Comparison of ENCODE assay signal across 10 mouse cellular contexts in genomic region chr6:47191940-47192339, GRCm38 (mm10).
DNase-seq lines count a peak whose midpoint lies in the region; ATAC-seq and TF ChIP-seq lines count a peak whose summit lies in the region.
"Had no signal": no experiment of that assay in that cellular context is flagged by ENCODE, and none has a peak within 500 bp of the region (broad histone marks: within the 10 kb centered on the region; RNA-seq: fewer than 3 reads in every experiment).

No protein-coding gene starts in this region.

- no peak for DNase-seq in heart, postnatal 10 days
- DNase-seq in c-Kit-positive CD71-positive TER-119-positive erythroid progenitor cells, embryonic 14.5 days (ENCODE audit: low spot score) = peak; percentile 57
- DNase-seq in liver, embryonic 13.5 days = peak; percentile 48
- DNase-seq in gastrocnemius, adult 8-10 months (ENCODE audit: low spot score in 2 of 2) = no peak
- no peak for DNase-seq in thymus, postnatal 36 days
- DNase-seq: cerebellum, adult 9-11 months had no signal

- no peak for TF ChIP-seq CTCF in ES-Bruce4 (IDR thresholded peaks at IDR 0.05; ENCODE audit: low read depth, low read length)

- peaks cover 3% of the 10 kb centered on the region for H3K4me1 ChIP-seq in heart, embryonic 16.5 days (ENCODE audit: control insufficient read depth, insufficient read depth, low read length)
- no peaks in the 10 kb centered on the region for H3K4me1 ChIP-seq in ES-Bruce4 (ENCODE audit: control insufficient read depth, insufficient read depth, low read length)
- peaks cover 17% of the 10 kb centered on the region for H3K4me1 ChIP-seq in liver, embryonic 13.5 days (replicated peaks)

- TF ChIP-seq EP300 in ES-Bruce4 (IDR thresholded peaks at IDR 0.05; ENCODE audit: insufficient read depth, low read depth, low read length) = no peak

- no peak overlapping the region for H3K9ac ChIP-seq in heart, embryonic 16.5 days (ENCODE audit: low read length)
- peak overlapping the region; percentile 77 for H3K9ac ChIP-seq in ES-Bruce4 (ENCODE audit: low read depth, poor library complexity, severe bottlenecking)
- H3K9ac ChIP-seq in liver, embryonic 13.5 days = peak overlapping the region; percentile 51; the same call in 1 of the 2 replicates
- H3K9ac ChIP-seq: hindbrain, embryonic 14.5 days had no signal

- no peaks in the 10 kb centered on the region for H3K27me3 ChIP-seq in heart, embryonic 16.5 days (ENCODE audit: control insufficient read depth, insufficient read depth, low read length)
- H3K27me3 ChIP-seq in ES-Bruce4 (ENCODE audit: control insufficient read depth, insufficient read depth, low read length, poor library complexity, severe bottlenecking) = no peaks in the 10 kb centered on the region
- H3K27me3 ChIP-seq in liver, embryonic 13.5 days = no peaks in the 10 kb centered on the region

- no peak for TF ChIP-seq POLR2A in ES-Bruce4 (IDR thresholded peaks at IDR 0.05; ENCODE audit: insufficient read depth, low read length)

- intact Hi-C loops in heart, postnatal 10 days (cut with DNase I) = loop anchor here (5.0 kb wide), 1 partner anchor 120 kb away; no protein-coding TSS in a partner anchor

- peak overlapping the region; percentile 48 for H3K4me3 ChIP-seq in heart, embryonic 16.5 days (ENCODE audit: low read length)
- peak overlapping the region; percentile 50 for H3K4me3 ChIP-seq in ES-Bruce4 (ENCODE audit: low read depth, low read length)
- peak overlapping the region; percentile 50 for H3K4me3 ChIP-seq in liver, embryonic 13.5 days (replicated peaks)

- H3K9me3 ChIP-seq in heart, embryonic 16.5 days (replicated peaks; ENCODE audit: control insufficient read depth, low read length) = no peaks in the 10 kb centered on the region
- H3K9me3 ChIP-seq in ES-Bruce4 (replicated peaks; ENCODE audit: control insufficient read depth, insufficient read depth, low read length, poor library complexity, severe bottlenecking) = no peaks in the 10 kb centered on the region
- H3K9me3 ChIP-seq in liver, embryonic 13.5 days (replicated peaks) = no peaks in the 10 kb centered on the region
- H3K9me3 ChIP-seq: G1E had no signal

- WGBS in heart, embryonic 16.5 days = 43% methylated on average over 10 of the region's 10 CpGs
- 32% methylated on average over 10 of the region's 10 CpGs for WGBS in liver, embryonic 13.5 days (ENCODE audit: insufficient replicate concordance)

- no peak for ATAC-seq in heart, embryonic 16.5 days (replicated peaks; ENCODE audit: extremely low read depth, insufficient read depth, low FRiP score)
- peak; percentile 93 for ATAC-seq in liver, embryonic 13.5 days (ENCODE audit: low read depth)

- H3K27ac ChIP-seq in heart, embryonic 16.5 days (ENCODE audit: low read length) = no peak overlapping the region
- no peak overlapping the region for H3K27ac ChIP-seq in ES-Bruce4 (ENCODE audit: insufficient read depth, low read length)
- H3K27ac ChIP-seq in liver, embryonic 13.5 days = peak overlapping the region; percentile 68
- H3K27ac ChIP-seq: hindbrain, embryonic 14.5 days had no signal

- no peaks in the 10 kb centered on the region for H3K36me3 ChIP-seq in heart, embryonic 16.5 days (ENCODE audit: control insufficient read depth, insufficient read depth)
- no peaks in the 10 kb centered on the region for H3K36me3 ChIP-seq in ES-Bruce4 (ENCODE audit: control insufficient read depth, insufficient read depth, low read length, poor library complexity, severe bottlenecking)
- no peaks in the 10 kb centered on the region for H3K36me3 ChIP-seq in liver, embryonic 13.5 days
- H3K36me3 ChIP-seq: G1E had no signal

- peak overlapping the region; percentile 75 for H3K4me2 ChIP-seq in heart, embryonic 16.5 days (ENCODE audit: low read depth, low read length)
- H3K4me2 ChIP-seq in liver, embryonic 13.5 days = peak overlapping the region; percentile 67
- H3K4me2 ChIP-seq: hindbrain, embryonic 14.5 days had no signal

Comparison
In these comparisons a context has a peak if more than half of its experiments do, and no peak if none do; other contexts are left out.
1. DNase-seq: peak in c-Kit-positive CD71-positive TER-119-positive erythroid progenitor cells, embryonic 14.5 days (single experiment) and liver, embryonic 13.5 days (single experiment); none in heart, postnatal 10 days (0 of 2), gastrocnemius, adult 8-10 months (0 of 2) and thymus, postnatal 36 days (0 of 2).
2. Peak in every context shown above with its lines, with median percentiles within 50 percentile points of each other: H3K4me3 ChIP-seq.